Mouse (Mus musculus) lung, embryonic 16.5 days (tissue): Measurements from ENCODE around the gene St6gal1. TPM values are rescaled to one million over a fixed set of nuclear protein-coding genes. Genes with fewer than 3 reads are reported as not detected.

Source experiments
- ATAC-seq: fragments of 200-750 bp; cut with Nextera tagmentation; 2 replicates; pipeline ENCODE4 v1.8.0; 2017; ENCODE audit warnings: low read depth, mild to moderate bottlenecking, moderate library complexity
- H3K27ac ChIP-seq: fragments of 300-500 bp; sonication (generic); 2 replicates; pipeline ENCODE4 v1.5.1; 2014; ENCODE audit warnings: mild to moderate bottlenecking, control low read depth, low read length
- H3K27me3 ChIP-seq: fragments of 300-500 bp; sonication (generic); 2 replicates; pipeline ENCODE4 v1.6.1; 2014; ENCODE audit warnings: low read depth, low read length, mixed read lengths; ENCODE audit not compliant: control insufficient read depth, insufficient read depth
- H3K36me3 ChIP-seq: fragments of 300-500 bp; sonication (generic); 2 replicates; pipeline ENCODE4 v1.6.1; 2014; ENCODE audit warnings: low read length; ENCODE audit not compliant: control insufficient read depth, insufficient read depth
- H3K4me1 ChIP-seq: fragments of 300-500 bp; sonication (generic); replicated peaks from 2 replicates; pipeline ENCODE4 v1.6.1; 2014; ENCODE audit warnings: low read length, mixed read lengths; ENCODE audit not compliant: control insufficient read depth, insufficient read depth
- H3K4me2 ChIP-seq: fragments of 300-500 bp; sonication (generic); 2 replicates; pipeline ENCODE4 v1.6.1; 2014; ENCODE audit warnings: low read depth, low read length, control low read depth
- H3K4me3 ChIP-seq: fragments of 300-500 bp; sonication (generic); 2 replicates; pipeline ENCODE4 v1.5.1; 2014; ENCODE audit warnings: mild to moderate bottlenecking, low read length, control low read depth
- H3K9ac ChIP-seq: fragments of 300-500 bp; sonication (generic); 2 replicates; pipeline ENCODE4 v1.6.1; 2014; ENCODE audit warnings: low read length, control low read depth
- H3K9me3 ChIP-seq: fragments of 300-500 bp; sonication (generic); 2 replicates; pipeline ENCODE4 v1.6.1; 2016; ENCODE audit warnings: low read length; ENCODE audit not compliant: control insufficient read depth
- WGBS: fragments of 180-500 bp; shearing (Covaris S2); extraction: QIAGEN DNeasy Blood & Tissue Kit; methylation state at CpG from one replicate; pipeline ENCODE4 v1.1.7; 2014; 5-methylcytosine and 5-hydroxymethylcytosine counted together
- polyA plus RNA-seq: library from polyadenylated mRNA; unstranded; fragments of >200 nt; fragmentation: Nextera tagmentation; extraction: Ambion mirVana; gene quantifications from 2 replicates; pipeline ENCODE4 v1.2.1, GENCODE M21; 2015

The St6gal1 gene
- polyA plus RNA-seq, 1 experiment from 2014 or later = 56.2 TPM

DNA sequence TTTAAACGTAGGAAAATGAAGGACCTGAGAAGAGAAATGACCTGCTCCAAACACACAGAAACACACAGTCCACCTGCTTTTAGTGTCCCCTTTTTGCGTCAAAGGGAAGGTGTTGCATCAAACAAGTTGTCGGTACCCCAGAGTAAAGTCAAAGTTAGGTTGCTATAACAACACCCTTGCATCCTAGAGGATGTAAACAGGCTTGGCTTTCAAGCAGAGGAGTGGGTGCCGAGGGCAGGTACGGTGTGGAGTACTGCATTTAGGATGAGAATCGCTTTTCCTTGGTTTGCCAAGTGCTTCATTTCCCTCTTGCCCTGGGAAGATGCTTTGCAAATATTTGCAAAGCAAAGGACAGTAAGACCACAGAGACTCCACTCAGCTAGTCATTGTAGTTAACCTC, 3.3 kb downstream of the St6gal1 start:
- 32% methylated on average over 6 of the region's 6 CpGs for WGBS
- ATAC-seq = no peak
- peaks cover 48% of the 10 kb centered on the region for H3K4me1 ChIP-seq
- H3K27ac ChIP-seq = no peak overlapping the region; the same call in 1 of the 2 replicates
- no peaks in the 10 kb centered on the region for H3K9me3 ChIP-seq
- peak overlapping the region; percentile 89 for H3K4me3 ChIP-seq
- peak overlapping the region; percentile 5; the same call in 1 of the 2 replicates for H3K9ac ChIP-seq
- no peaks in the 10 kb centered on the region for H3K36me3 ChIP-seq
- peak overlapping the region; percentile 89 for H3K4me2 ChIP-seq
- no peaks in the 10 kb centered on the region for H3K27me3 ChIP-seq

DNA sequence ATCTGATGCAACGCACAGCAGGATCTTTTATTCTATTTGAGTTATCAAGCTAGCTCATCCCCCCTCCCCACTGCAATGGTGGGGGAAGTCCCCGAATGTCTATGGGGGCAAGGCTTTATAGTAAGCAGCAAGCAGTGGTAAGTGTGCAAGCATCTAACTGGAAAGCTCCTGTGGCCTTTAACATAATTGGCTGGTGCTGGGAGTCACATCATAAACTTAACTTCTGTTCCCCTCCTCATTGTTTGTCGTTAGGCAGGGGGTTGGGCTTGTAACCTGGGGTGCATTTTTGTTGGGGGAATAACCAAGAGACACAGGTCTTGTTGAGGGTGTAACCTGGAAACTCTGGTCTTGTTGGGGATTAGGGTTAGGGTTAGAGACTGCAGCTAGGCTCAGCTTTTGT, 3.9 kb downstream of the St6gal1 start:
- ATAC-seq = no peak
- peaks cover 49% of the 10 kb centered on the region for H3K4me1 ChIP-seq
- peak overlapping the region; percentile 89 for H3K4me2 ChIP-seq
- no peaks in the 10 kb centered on the region for H3K27me3 ChIP-seq
- WGBS = 21% methylated on average over 3 of the region's 3 CpGs
- H3K9ac ChIP-seq = no peak overlapping the region
- peak overlapping the region; percentile 89 for H3K4me3 ChIP-seq
- no peak overlapping the region for H3K27ac ChIP-seq
- H3K36me3 ChIP-seq = no peaks in the 10 kb centered on the region
- no peaks in the 10 kb centered on the region for H3K9me3 ChIP-seq

DNA sequence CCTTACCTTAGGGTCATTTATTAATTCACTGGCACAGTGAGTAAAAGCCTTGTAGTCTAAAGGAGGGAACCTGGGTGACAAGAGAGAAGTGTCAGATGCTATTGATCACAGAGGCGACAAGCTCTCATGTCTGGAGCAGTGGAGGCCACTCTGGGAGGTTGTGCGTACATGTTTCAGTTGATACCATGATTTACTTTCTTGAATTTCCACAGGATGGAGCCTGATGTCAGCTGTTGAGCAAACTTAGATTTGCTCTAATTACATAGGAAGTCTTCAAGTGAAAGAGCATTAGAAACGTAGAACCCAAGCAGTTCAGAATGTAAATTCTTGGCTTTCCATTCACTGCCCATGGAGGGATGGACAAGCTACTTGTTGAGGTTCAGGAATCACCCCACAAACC, 5.4 kb downstream of the St6gal1 start:
- 44% methylated on average over 3 of the region's 3 CpGs for WGBS
- H3K4me1 ChIP-seq = peaks cover 48% of the 10 kb centered on the region
- no peak for ATAC-seq
- H3K4me3 ChIP-seq = no peak overlapping the region
- no peaks in the 10 kb centered on the region for H3K27me3 ChIP-seq
- no peaks in the 10 kb centered on the region for H3K36me3 ChIP-seq
- H3K9me3 ChIP-seq = no peaks in the 10 kb centered on the region
- no peak overlapping the region for H3K9ac ChIP-seq
- peak overlapping the region; percentile 67 for H3K27ac ChIP-seq
- no peak overlapping the region for H3K4me2 ChIP-seq

DNA sequence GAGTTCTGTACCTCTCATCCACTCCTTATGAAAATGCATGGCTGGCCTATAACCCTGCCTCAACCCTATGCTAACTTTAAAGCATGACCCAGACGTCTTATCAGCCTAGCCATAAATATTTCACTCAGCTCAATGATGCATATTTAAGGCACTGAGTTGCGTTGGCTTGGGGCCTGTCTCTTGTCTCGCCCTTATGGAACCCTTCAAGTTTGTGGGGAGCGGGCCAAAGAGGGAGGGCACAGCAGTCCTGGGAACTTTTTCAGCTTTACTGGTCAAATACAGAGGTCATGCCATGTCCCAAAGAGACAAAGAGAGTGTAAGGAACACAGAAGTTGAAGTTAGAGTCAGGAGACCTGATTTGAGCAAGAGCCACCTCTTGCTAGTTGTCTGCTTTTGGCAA, 6.6 kb downstream of the St6gal1 start:
- ATAC-seq = peak; percentile 75

DNA sequence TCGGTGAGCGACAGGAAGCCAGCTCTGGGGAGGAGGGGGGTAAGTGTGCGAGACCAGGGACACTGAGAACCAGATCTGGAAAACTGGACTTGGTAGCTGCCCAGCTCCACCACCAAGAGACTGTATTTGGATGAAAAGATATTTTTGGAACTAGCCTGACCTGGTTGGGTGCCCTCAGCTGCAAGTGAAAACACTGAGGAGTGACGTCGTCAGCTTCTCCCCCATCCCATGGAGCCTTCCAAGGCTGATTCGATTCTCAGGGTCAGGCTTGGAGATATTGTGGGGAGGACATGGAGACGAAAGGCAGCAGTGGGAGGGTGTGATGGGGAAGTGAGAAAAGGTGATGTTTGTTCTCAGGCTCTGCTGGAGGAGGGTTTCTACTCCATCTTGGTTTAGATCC, 8.2 kb downstream of the St6gal1 start:
- Histone ChIP-seq H3K4me3 (no peak overlapping the region), H3K4me1 (peaks cover 57% of the 10 kb centered on the region), H3K27me3 (no peaks in the 10 kb centered on the region), H3K27ac (peak overlapping the region; percentile 50), H3K4me2 (peak overlapping the region; percentile 12; the same call in 1 of the 2 replicates), H3K36me3 (no peaks in the 10 kb centered on the region), H3K9ac (0 out of 2 replicates have a peak overlapping the region, but pooled peaks have one; percentile 5), H3K9me3 (no peaks in the 10 kb centered on the region)
- no peak for ATAC-seq
- WGBS = 20% methylated on average over 7 of the region's 7 CpGs

More for the DNA sequence above, 6.6 kb downstream of the St6gal1 start:
- H3K27me3 ChIP-seq = no peaks in the 10 kb centered on the region
- no peaks in the 10 kb centered on the region for H3K9me3 ChIP-seq
- no peaks in the 10 kb centered on the region for H3K36me3 ChIP-seq
- peak overlapping the region; percentile 13; the same call in 1 of the 2 replicates for H3K4me2 ChIP-seq
- WGBS = 33% methylated on average over 4 of the region's 4 CpGs
- H3K9ac ChIP-seq = no peak overlapping the region
- H3K27ac ChIP-seq = peak overlapping the region; percentile 91
- peaks cover 48% of the 10 kb centered on the region for H3K4me1 ChIP-seq
- H3K4me3 ChIP-seq = no peak overlapping the region

DNA sequence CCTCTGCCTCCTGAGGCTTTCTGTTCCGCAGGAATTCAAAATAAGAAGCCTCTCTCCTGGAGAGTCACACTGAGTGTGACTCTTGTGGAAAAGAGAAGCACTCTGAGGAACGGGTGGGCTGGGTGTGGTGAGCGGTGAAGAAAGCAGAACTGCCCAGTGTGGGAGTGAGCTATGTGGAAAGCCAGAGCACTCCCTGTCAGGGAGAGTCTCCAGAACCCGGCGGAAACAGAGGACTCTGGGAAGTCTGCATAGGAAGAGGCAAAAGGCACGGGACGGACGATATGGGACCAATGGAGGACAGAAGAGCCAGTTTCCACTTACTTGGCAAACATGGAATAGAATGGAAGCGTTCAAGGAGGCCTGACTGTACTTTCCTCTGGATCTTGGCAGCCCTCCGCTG, 9.0 kb downstream of the St6gal1 start:
- H3K4me3 ChIP-seq = no peak overlapping the region
- H3K4me1 ChIP-seq = peaks cover 56% of the 10 kb centered on the region
- 48% methylated on average over 10 of the region's 10 CpGs for WGBS
- H3K4me2 ChIP-seq = 0 out of 2 replicates have a peak overlapping the region, but pooled peaks have one; percentile 6
- peak overlapping the region; percentile 32 for H3K9ac ChIP-seq
- peak overlapping the region; percentile 86 for H3K27ac ChIP-seq
- peak; percentile 35 for ATAC-seq
- no peaks in the 10 kb centered on the region for H3K27me3 ChIP-seq
- H3K36me3 ChIP-seq = no peaks in the 10 kb centered on the region
- H3K9me3 ChIP-seq = no peaks in the 10 kb centered on the region

DNA sequence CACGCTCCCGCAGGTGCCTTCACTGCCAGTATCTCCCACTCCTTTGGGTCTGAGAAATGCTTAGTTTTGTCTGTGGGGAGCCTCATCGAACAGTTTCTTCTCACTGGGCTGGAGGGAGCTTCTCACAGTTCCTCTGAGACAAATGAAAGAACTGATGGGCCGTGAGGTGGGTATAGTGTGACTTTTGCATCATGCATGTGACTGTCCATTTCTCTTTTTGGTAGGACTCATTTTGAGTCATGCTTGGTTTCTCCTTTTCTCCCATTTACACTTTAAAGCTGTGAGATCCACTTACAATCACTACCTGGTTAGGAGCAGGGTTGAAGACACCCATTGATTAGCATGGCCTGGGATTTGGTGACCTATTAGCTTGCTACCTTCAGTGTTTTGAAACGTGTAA, 10.0 kb downstream of the St6gal1 start:
- no peak overlapping the region for H3K9ac ChIP-seq
- peaks cover 59% of the 10 kb centered on the region for H3K4me1 ChIP-seq
- no peak overlapping the region for H3K4me2 ChIP-seq
- 84% methylated on average over 5 of the region's 5 CpGs for WGBS
- H3K27ac ChIP-seq = no peak overlapping the region
- H3K27me3 ChIP-seq = no peaks in the 10 kb centered on the region
- no peaks in the 10 kb centered on the region for H3K36me3 ChIP-seq
- no peak for ATAC-seq
- H3K9me3 ChIP-seq = no peaks in the 10 kb centered on the region
- H3K4me3 ChIP-seq = no peak overlapping the region

DNA sequence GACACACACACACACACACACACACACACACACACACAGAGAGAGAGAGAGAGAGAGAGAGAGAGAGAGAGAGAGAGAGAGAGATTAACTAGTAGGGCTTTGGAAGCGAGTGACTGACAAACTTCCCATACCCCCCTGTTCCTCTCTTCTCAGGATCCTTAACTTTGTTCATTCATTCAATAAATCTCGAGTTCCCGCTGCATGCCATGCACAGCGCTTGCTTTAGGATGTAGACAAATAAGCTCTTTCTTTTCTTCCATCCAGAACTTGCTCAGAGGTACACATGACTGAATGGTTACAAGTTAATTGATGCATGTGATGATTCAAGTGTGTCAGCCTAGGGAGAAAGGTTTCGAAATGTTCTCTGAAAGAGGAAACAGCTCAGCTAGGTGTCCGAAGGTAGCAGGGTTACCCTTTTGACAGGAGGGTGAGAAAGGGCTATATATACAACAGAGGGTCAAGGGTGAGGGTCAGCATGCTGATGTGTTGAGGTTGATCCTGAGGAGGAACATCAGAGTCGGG, 10.7 kb downstream of the St6gal1 start:
- Histone ChIP-seq H3K9ac (no peak overlapping the region), H3K27ac (no peak overlapping the region), H3K4me2 (no peak overlapping the region), H3K4me3 (no peak overlapping the region), H3K9me3 (no peaks in the 10 kb centered on the region), H3K4me1 (peaks cover 64% of the 10 kb centered on the region), H3K27me3 (no peaks in the 10 kb centered on the region), H3K36me3 (no peaks in the 10 kb centered on the region)
- 70% methylated on average over 7 of the region's 7 CpGs for WGBS
- no peak for ATAC-seq

DNA sequence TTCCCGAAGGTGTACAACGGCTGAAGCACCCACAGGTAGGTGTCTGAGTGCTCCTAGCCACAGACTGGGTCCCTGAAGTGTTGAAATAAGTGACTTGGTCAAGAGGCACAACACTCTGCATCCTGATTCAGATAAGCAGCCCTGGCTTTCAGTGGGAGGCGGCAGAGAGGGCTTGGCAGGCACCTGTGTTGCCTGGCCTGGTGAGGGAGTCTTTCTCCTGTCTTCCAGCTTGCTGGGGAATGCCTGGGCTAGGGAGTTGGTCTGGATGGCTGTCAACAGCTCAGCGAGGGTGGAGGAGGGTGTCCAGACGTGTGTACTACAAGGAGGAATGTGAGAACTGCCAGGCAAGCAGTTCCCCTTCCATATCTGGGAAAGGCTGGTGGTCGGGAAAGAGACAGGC, 15.0 kb downstream of the St6gal1 start:
- Histone ChIP-seq H3K4me2 (no peak overlapping the region), H3K27ac (peak overlapping the region; percentile 87), H3K27me3 (no peaks in the 10 kb centered on the region), H3K4me1 (peaks cover 42% of the 10 kb centered on the region), H3K36me3 (peaks cover 4% of the 10 kb centered on the region; the same call in 1 of the 2 replicates), H3K9ac (peak overlapping the region; percentile 28), H3K4me3 (no peak overlapping the region), H3K9me3 (no peaks in the 10 kb centered on the region)
- whole genome bisulfite sequencing = 38% methylated on average over 6 of the region's 6 CpGs
- ATAC-seq = peak; percentile 63
